Mouse (Mus musculus) heart, adult 18-20 months (tissue): Measurements from ENCODE around the gene Timm23. TPM values are rescaled to one million over a fixed set of nuclear protein-coding genes. Genes with fewer than 3 reads are reported as not detected.
"Not testable (repeated sequence)": the region's sequence is repeated elsewhere in the genome, so short reads cannot be mapped to it uniquely, and the experiment has no call there.

Experiments
- DNase-seq, 2 experiments: peaks; one replicate each; pipeline ENCODE4 v3.0.0; 2021 to 2022; ENCODE audit warnings: mixed read lengths in 1 of 2
- long read RNA-seq, 2 experiments: library from polyadenylated mRNA; stranded (forward); transcript quantifications; one replicate each; pipeline ENCODE4 v2.0.0; 2021
- total RNA-seq, 2 experiments: library from RNA; stranded (reverse); gene quantifications; 2 replicates each; pipeline ENCODE4 v1.2.3; 2021

Timm23 gene
- 100 to 1,000 TPM; 205 to 217 TPM for total RNA-seq
- long read RNA-seq, experiment 1, transcript Timm23-201 (7 exons, 1,173 nt): major isoform, 333 of 349 reads
- long read RNA-seq, experiment 1, partial matches to known transcripts: 4 of 349 reads
- long read RNA-seq, experiment 1, other reads (novel, unspliced or antisense): 12 of 349 reads
- long read RNA-seq, experiment 2, transcript Timm23-201 (7 exons, 1,173 nt): major isoform, 214 of 225 reads
- long read RNA-seq, experiment 2, partial matches to known transcripts: 2 of 225 reads
- long read RNA-seq, experiment 2, other reads (novel, unspliced or antisense): 9 of 225 reads

DNA sequence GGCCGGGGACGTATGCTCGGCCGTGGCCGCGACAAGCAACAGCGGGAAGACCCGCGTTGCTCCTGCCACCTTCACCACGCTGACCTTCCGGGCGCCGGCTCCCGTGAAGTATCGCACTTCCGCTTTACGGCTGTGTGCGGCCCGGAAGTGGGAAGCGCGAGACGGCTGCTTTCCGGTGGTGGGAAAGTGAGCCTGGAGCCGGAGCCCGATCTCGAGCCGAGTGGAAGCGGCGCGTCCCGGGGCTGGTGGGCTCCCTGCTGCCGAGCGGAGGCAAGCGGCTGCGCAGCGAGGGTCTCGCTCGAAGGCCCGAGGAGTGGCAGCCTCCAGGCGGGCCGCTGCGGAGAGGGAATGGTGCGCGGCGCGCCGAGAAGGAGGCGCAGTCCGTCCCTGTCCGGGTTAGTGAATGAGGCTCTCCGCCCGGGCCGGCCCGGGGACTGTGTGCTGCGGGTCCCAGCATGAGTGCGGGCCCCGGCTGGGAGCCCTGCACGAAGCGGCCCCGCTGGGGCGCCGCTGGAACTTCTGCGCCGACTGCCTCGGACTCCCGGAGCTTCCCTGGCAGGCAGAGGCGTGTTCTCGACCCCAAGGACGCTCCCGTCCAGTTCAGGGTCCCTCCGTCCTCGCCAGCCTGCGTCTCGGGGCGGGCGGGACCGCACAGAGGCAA lies at the start of gene Timm23, which contains the start of gene Parg:
Gene Timm23 (minus strand): TSS at position 108 of the 661 bp plus-strand sequence.
Gene Parg (plus strand): TSS at position 159 of the 661 bp plus-strand sequence.
- peak; percentile 92 to 93 for DNase-seq

DNA sequence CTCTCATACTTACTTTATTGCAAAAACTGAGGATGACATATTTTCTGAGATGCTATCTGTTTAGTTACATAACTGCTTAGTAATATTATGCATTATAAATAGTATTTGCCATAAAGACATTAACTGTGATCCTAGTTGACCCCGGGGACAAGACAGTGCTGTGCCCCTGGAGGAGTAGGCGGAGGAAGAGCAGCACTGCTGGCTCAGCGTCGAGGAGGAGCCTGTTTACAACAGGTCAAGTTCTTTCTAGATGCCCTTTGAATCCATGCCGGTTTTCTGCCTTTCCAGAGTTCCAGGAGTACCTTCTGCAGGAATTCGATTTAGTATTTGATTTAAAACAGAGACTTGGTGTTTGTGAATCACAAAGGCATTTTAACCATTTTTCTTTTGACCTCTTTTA lies 47.9 kb upstream of the Timm23 start:
- no peak for DNase-seq

DNA sequence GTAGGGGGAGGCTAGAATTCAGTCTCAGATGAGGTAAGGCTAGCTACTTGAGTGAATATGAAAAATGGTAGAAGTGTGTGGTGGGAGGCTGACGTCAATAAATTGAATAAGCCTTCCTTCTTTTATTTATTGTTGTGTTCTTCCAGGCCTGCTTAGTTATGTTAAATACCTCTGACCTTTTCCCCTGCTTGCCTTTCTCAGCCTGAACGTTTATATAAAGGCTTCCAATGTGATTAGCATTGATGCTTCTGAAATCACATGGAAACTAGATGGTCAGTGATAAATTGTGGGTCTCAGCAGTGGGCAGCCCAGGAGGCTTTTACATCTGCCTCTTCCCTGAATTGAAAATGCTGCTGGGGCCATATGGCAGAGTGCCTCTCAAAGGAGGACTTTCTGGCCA lies 44.3 kb upstream of the Timm23 start:
- no peak for DNase-seq

- no peak for DNase-seq
Observed at GRCm38 (mm10) chr14:32242401-32242800, 40.7 kb upstream of the Timm23 start.

DNA sequence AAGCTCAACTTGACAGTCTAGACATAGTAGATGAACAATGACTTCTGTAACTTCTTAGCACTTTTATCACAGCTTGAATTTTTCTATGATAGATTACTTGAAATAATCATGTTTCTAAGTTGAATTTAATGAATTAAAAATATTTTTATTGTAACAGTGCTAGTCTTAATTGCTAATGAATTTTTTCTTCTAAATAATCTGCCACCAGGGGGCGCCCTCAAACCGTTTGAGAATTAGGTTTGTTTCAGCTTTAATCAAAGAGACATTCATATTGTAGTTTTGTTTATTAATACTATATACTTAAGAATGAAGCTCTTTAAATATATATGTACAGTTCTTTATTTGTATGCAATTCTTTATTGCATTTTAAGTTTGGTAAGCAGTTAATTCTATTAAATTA lies 27.3 kb upstream of the Timm23 start:
- DNase-seq: peak; percentile 16 to 84

DNA sequence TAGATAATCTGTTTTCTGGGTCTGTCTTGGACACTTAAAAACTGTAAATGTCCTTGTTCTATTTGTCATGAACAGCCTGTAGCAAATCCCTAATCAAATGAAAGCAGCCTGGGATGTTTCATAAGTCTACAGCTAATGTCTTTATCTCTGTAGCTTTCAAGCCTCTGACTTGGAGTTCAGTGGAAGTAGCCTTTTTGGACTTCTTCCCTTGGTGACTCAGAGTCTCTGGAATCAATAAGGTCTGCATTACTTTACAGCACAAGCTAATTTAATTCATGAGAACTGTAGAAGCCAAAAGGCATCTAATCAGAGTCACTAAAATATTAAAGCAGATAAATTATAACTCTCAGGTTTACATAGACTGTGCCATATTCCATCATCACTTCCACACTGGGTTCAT lies 24.9 kb upstream of the Timm23 start:
- peak in 1 of 2 experiments; percentile 15 for DNase-seq

GRCm38 (mm10) chr14:32201354-32201753 lies 344 bp downstream of the Timm23 start:
- no peak for DNase-seq

- not testable (repeated sequence) for DNase-seq
Observed at GRCm38 (mm10) chr14:32193557-32193956, 8.1 kb downstream of the Timm23 start.

DNA sequence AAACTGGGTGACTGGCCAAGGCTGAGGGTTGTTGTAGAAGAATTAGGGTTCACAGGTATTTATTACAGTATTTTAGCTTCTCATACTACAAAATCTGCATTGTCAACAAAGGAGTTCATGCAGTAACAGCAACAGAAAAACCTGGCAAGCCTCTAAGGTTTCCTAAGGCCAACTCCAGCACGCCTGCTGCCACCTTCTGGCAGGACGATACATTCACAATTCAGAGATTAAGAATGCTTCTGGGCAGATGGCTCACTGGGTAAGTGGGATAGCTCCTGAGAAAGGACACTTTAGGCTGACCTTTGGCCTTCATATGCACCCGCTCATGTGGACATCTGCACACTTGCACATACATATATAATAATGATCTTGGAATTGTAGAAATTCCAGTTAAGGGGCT lies 9.3 kb downstream of the Timm23 start:
- peak; percentile 56 to 74 for DNase-seq

GRCm38 (mm10) chr14:32191926-32192325 lies 9.8 kb downstream of the Timm23 start:
- no peak for DNase-seq

- DNase-seq: no peak
Observed at GRCm38 (mm10) chr14:32190627-32191391, 10.9 kb downstream of the Timm23 start.

DNA sequence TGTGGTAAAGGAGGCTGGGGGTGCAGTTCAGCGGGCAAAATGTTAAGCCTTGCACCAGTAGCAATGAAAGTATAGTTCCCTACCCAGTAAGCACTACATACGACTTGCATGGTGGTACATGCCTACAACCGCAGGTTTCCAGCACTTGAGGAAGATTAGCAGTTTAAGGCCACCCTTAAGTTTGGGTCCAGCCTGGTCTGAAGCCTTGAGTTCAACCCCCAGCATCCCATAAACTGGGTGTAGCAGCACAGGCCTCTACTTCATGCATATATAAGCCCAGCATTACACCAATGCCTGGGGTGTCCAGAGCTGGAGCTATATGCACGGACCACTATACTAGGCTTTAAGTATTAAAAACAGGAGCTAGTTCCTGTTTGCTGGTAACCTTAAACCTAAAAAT lies 17.9 kb downstream of the Timm23 start:
- DNase-seq: no peak

DNA sequence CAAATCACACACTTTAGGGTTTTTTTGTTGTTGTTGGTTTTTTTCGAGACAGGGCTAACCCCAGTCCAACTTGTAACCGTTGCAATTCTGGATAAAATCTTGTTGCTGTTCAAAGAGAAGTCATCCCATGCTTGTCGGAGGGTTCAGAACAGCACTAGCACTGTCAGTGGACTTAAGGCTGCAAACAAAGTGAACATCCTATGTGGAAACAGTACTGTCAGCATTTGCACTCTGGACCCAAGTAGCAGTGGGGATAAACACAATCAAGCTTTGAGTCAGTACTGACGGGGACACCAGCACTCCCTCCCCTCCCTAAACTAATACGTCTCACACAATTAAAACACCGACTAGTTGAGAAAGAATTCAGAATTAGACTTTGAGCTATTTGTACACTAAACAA lies 20.8 kb downstream of the Timm23 start:
- DNase-seq: no peak

GRCm38 (mm10) chr14:32179393-32180195 lies 22.1 kb downstream of the Timm23 start:
- DNase-seq: no peak

DNA sequence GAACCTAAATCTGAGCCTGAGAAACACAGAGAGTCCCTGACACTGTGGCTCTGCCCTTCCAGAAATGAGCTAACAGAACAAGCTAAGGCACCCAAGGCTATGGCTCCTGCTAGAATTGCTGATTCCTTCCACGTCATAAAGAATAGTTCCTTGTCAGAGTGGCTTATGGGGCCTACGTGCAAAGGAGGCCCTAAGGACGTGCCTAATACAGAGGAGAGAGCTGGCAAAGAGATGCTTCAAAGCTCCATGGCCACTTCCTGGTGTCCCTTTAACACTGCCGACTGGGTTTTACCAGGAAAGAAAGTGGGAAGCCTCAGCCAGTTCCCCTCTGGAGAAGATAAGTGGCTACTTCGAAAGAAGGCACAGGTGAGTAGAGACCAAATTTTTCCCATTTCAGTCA lies 25.1 kb downstream of the Timm23 start:
- not testable (repeated sequence) for DNase-seq

- DNase-seq: no peak
Observed at GRCm38 (mm10) chr14:32175310-32175709, 26.4 kb downstream of the Timm23 start.

- no peak for DNase-seq
Observed at GRCm38 (mm10) chr14:32170137-32170536, 31.6 kb downstream of the Timm23 start.

DNA sequence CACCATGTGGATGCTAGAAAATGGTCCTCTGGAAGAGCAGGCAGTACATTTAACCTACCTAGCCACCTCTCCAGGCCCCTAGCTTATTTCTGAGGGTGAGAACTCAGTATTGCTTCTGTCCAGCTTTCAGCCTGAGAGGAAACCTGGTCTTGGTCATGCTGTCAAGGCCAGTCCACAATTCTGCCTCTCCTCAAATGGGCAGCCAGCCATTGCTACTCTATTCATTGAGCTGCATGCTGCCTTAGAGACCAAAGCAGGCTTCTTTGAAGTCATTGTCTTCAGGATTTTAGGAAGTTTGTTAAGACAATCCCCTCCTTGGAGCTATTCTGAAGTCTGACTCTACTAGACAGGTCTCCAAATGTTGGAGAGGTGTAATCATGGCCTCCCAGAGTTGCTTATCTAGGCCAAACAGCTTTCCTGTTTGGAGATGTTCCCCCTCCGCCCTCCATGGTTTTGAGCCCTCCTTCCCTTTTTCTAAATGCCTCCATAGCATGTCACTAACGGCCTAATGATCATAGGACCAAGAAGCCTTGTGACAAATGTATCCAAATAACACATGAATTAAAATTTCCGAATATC lies 33.0 kb downstream of the Timm23 start:
- no peak for DNase-seq

- DNase-seq: no peak
Observed at GRCm38 (mm10) chr14:32167326-32167725, 34.4 kb downstream of the Timm23 start.

- DNase-seq: no peak
Observed at GRCm38 (mm10) chr14:32166840-32167239, 34.9 kb downstream of the Timm23 start.

DNA sequence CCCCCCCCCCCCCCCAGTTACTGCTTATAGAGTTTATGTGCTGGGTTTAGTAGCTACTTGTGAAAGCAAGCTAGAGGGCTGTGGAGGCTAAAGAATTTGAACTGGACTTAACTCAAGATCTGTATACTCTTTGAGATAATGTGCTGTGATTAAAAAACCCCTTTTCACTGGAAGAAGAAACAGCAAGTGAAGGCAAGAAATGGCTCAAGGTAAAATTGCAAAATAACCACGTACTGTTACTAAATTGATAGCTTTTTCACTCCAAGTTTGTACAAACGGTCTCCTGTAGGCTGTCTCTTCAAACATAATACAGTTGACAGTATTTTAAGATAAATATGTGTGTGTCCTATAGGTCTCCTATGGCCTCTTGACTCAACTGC lies 35.6 kb downstream of the Timm23 start:
- no peak for DNase-seq
